Mouse (Mus musculus) liver, embryonic 14.5 days (tissue): ENCODE measurements at regions not wholly inside any gene's neighbourhood (a gene's known extent, or its start where the extent isn't known, plus 50 kb on each side); places are given as distances from the start of the nearest gene placed in this dataset.
A peak's percentile ranks its signal among the peaks of the same experiment; 100 is the strongest.

ENCODE experiments used
- ATAC-seq: fragments of 200-750 bp; cut with Nextera tagmentation; 2 replicates; pipeline ENCODE4 v1.8.0; 2017; ENCODE audit warnings: moderate number of reproducible peaks, mild to moderate bottlenecking, moderate library complexity; ENCODE audit not compliant: insufficient read depth
- DNase-seq, 3 experiments: peaks; one replicate each; pipeline ENCODE4 v3.0.0-alpha.2; 2012 to 2013; ENCODE audit warnings: low read depth in 3 of 3, low spot score in 3 of 3
- H3K27ac ChIP-seq: fragments of 300-500 bp; sonication (generic); 2 replicates; pipeline ENCODE4 v1.5.1; 2014; ENCODE audit warnings: moderate library complexity, mild to moderate bottlenecking, control low read depth, inconsistent platforms
- H3K27me3 ChIP-seq: fragments of 300-500 bp; sonication (generic); 2 replicates; pipeline ENCODE4 v1.6.1; 2014; ENCODE audit warnings: mild to moderate bottlenecking, low read length, moderate library complexity; ENCODE audit not compliant: control insufficient read depth, insufficient read depth
- H3K36me3 ChIP-seq: fragments of 300-500 bp; sonication (generic); replicated peaks from 2 replicates; pipeline ENCODE4 v1.6.1; 2014; ENCODE audit warnings: low read depth; ENCODE audit not compliant: control insufficient read depth, insufficient read depth
- H3K4me1 ChIP-seq, 2 experiments: fragments of 200-500 bp in 1 of 2; fragments of 300-500 bp in 1 of 2; sonication (generic) in 1 of 2; replicated peaks; 2 replicates each; pipeline ENCODE4 v1.6.1; 2012 to 2014; ENCODE audit warnings: antibody characterized with exemption in 1 of 2, inconsistent platforms in 1 of 2, low read length in 1 of 2; ENCODE audit not compliant: control insufficient read depth in 2 of 2, insufficient read depth in 2 of 2
- H3K4me2 ChIP-seq: fragments of 300-500 bp; sonication (generic); 2 replicates; pipeline ENCODE4 v1.6.1; 2014; ENCODE audit warnings: low read depth, mild to moderate bottlenecking, control low read depth, moderate library complexity
- H3K4me3 ChIP-seq, 2 experiments: fragments of 200-500 bp in 1 of 2; fragments of 300-500 bp in 1 of 2; sonication (generic) in 1 of 2; 2 replicates each; pipeline ENCODE4 v1.5.1; 2012 to 2014; ENCODE audit warnings: low read depth in 2 of 2, low read length in 2 of 2, mild to moderate bottlenecking in 2 of 2, control low read depth in 1 of 2, inconsistent platforms in 1 of 2, moderate library complexity in 1 of 2; ENCODE audit not compliant: insufficient read depth in 1 of 2
- H3K9ac ChIP-seq: fragments of 300-500 bp; sonication (generic); replicated peaks from 2 replicates; pipeline ENCODE4 v1.6.1; 2014; ENCODE audit warnings: mild to moderate bottlenecking, control low read depth, moderate library complexity
- H3K9me3 ChIP-seq: fragments of 300-500 bp; sonication (generic); 2 replicates; pipeline ENCODE4 v1.6.1; 2016; ENCODE audit warnings: low read length, mixed read lengths; ENCODE audit not compliant: control insufficient read depth
- CTCF ChIP-seq: IDR thresholded peaks from 2 replicates; pipeline ENCODE4 v1.5.1; 2016; ENCODE audit warnings: antibody characterized with exemption, low read depth, control low read depth
- EP300 ChIP-seq: IDR thresholded peaks from 2 replicates; pipeline ENCODE4 v1.6.1; 2016; ENCODE audit warnings: antibody characterized with exemption, low read depth
- WGBS: fragments of 180-500 bp; shearing (Covaris S2); extraction: QIAGEN DNeasy Blood & Tissue Kit; methylation state at CpG from one replicate; pipeline ENCODE4 v1.1.7; 2014; ENCODE audit not compliant: insufficient replicate concordance; 5-methylcytosine and 5-hydroxymethylcytosine counted together

- Histone ChIP-seq H3K4me3 (no peak overlapping the region), H3K9ac (peak overlapping the region; percentile 7), H3K4me2 (peak overlapping the region; percentile 53), H3K4me1 (peaks cover 28 to 30% of the 10 kb centered on the region in 2 experiments), H3K27me3 (no peaks in the 10 kb centered on the region), H3K27ac (no peak overlapping the region; the same call in 1 of the 2 replicates), H3K9me3 (no peaks in the 10 kb centered on the region), H3K36me3 (no peaks in the 10 kb centered on the region)
- ATAC-seq = peak; percentile 40; the same call in 1 of the 2 replicates
- no peak for DNase-seq
- 21% methylated on average over 2 of the region's 2 CpGs for WGBS
- TF ChIP-seq CTCF (no peak), EP300 (no peak)
Measured at GRCm38 (mm10) chr3:153776738-153777137, 51.8 kb upstream of the St6galnac3 start.

GRCm38 (mm10) chr3:153778386-153778785, 53.4 kb upstream of the St6galnac3 start:
- H3K4me2 ChIP-seq = no peak overlapping the region
- DNase-seq (no peak), ATAC-seq (no peak)
- H3K27me3 ChIP-seq = no peaks in the 10 kb centered on the region
- WGBS = 78% methylated on average over 7 of the region's 7 CpGs
- no peaks in the 10 kb centered on the region for H3K9me3 ChIP-seq
- no peak overlapping the region for H3K4me3 ChIP-seq
- H3K4me1 ChIP-seq = peaks cover 27 to 33% of the 10 kb centered on the region in 2 experiments
- H3K36me3 ChIP-seq = no peaks in the 10 kb centered on the region
- H3K27ac ChIP-seq = no peak overlapping the region
- no peak overlapping the region for H3K9ac ChIP-seq
- no peak for TF ChIP-seq EP300
- no peak for TF ChIP-seq CTCF

GRCm38 (mm10) chr3:153782467-153782866, 57.5 kb upstream of the St6galnac3 start:
- Histone ChIP-seq H3K4me3 (no peak overlapping the region), H3K27me3 (no peaks in the 10 kb centered on the region), H3K9ac (no peak overlapping the region), H3K27ac (no peak overlapping the region), H3K4me1 (peaks cover 0 to 5% of the 10 kb centered on the region in 2 experiments; a peak in 2 of 4 replicates), H3K9me3 (no peaks in the 10 kb centered on the region), H3K36me3 (no peaks in the 10 kb centered on the region), H3K4me2 (no peak overlapping the region)
- no peak for DNase-seq
- TF ChIP-seq CTCF (no peak), EP300 (no peak)
- ATAC-seq = no peak
- 71% methylated on average over 5 of the region's 5 CpGs for WGBS

DNA sequence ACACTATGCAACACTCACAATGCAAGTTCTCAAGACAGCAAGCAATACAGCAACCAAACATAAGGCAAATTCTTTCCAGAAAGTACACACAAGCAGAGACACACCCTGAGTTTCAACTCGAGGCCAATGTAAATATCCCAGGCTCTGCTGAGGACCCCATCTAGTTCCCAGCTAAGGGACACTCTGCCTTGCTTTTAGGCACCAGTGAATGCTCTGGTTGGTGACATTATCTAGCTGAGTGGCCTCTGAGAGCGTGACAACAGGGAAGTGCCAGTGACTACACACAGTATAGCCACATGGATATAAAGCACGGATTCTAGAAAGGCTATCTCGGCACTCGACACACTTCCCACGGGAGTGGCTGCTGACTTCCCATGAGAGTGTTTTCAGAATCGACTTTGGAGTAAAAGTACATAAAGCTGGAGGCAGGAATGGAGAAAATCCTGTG, 58.3 kb upstream of the St6galnac3 start:
- Histone ChIP-seq H3K27ac (no peak overlapping the region), H3K9ac (no peak overlapping the region)
- no peak for ATAC-seq

DNA sequence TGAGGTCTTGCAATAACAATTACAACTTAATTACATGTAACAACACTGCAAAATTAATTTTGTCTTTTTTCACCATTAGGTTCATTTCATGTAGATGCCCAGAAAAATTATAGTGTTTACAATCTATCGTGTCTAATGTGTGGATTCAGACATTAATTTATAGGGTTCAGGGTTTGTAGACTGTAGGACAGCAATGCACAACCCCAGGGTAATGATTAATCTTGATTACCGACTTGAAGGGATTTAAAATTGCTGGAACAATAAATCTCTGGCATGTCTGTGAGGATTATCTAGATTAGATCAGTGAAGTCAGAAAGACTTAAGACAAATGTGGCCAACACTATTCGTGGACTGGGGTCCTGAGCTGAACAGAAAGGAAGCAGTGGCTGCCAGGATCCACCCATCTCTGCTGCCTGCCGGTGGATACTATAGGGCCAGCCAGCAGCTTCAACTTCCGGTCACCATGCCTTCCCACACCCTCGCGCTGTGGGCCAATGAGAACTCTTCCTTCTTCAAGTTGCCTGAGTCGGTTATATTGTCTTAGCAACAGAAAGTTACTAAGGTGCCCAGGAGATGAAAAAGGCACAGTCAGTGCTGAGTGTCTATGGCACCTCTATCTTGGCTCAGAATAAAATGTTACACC, 59.1 kb upstream of the St6galnac3 start:
- H3K4me1 ChIP-seq = peaks cover 6 to 12% of the 10 kb centered on the region in 2 experiments
- TF ChIP-seq EP300 (no peak), CTCF (no peak)
- ATAC-seq = no peak
- no peaks in the 10 kb centered on the region for H3K27me3 ChIP-seq
- no peak for DNase-seq
- 36% methylated on average over 8 of the region's 8 CpGs for WGBS
- H3K9me3 ChIP-seq = no peaks in the 10 kb centered on the region
- no peaks in the 10 kb centered on the region for H3K36me3 ChIP-seq
- no peak overlapping the region for H3K4me3 ChIP-seq
- no peak overlapping the region for H3K4me2 ChIP-seq
- H3K9ac ChIP-seq = no peak overlapping the region
- no peak overlapping the region for H3K27ac ChIP-seq

More for the DNA sequence above, 58.3 kb upstream of the St6galnac3 start:
- Histone ChIP-seq H3K4me3 (no peak overlapping the region), H3K4me1 (peaks cover 3 to 7% of the 10 kb centered on the region in 2 experiments; a peak in 1 of 4 replicates), H3K4me2 (no peak overlapping the region), H3K9me3 (no peaks in the 10 kb centered on the region), H3K36me3 (no peaks in the 10 kb centered on the region), H3K27me3 (no peaks in the 10 kb centered on the region)
- TF ChIP-seq EP300 (no peak), CTCF (no peak)
- DNase-seq = no peak
- 55% methylated on average over 7 of the region's 7 CpGs for WGBS
